Mouse (Mus musculus): ENCODE results near the gene Tuba1c.
"Not testable (repeated sequence)": the region's sequence is repeated elsewhere in the genome, so short reads cannot be mapped to it uniquely, and the experiment has no call there.

Tuba1c gene

DNA sequence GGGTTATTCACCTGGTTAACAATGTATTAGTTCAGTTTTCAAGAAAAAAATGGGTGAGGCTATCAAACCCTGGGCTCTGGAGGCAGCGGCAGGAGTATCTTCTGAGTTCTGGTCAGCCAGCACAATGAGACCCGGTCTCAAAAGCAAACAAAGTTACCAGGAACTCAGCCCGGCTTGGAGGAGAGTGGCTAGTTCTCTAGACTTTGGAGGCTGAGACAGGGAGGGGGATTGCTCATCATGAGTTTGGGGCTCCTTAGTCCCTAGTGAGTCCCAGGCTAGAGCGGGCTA lies 1.6 kb downstream of the Tuba1c start:
- DNase-seq, result no peak

- DNase-seq, result no peak
Observed at GRCm38 (mm10) chr15:99032041-99032725, 2.5 kb downstream of the Tuba1c start.

DNA sequence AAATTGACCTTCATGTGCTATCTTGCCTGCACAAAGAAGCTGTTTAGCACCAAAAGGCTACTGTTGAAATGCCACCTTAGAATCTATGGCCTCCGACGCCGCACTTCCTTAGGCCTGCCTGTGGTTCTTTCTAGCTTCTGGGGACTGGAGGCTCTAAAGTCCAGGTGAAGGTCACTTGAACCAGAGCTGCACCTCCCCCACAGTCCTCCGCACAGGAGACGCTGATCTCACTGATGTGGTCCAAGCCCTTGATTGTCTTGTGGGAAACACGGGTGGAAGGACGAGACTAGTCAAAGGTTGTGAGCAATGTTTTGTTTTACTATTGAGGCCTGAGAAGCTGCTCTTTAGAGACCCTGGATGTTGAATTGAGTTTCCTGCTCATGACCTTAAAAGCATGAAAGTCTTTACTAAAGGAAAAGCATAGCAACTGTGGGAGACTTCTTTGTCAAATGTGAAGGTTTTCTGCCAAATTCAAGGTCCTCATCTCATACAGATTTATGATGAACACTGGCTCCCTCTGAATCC lies 3.1 kb downstream of the Tuba1c start:
- DNase-seq, result peak; percentile 49

GRCm38 (mm10) chr15:99033498-99034270 lies 4.0 kb downstream of the Tuba1c start:
- no peak for DNase-seq

DNA sequence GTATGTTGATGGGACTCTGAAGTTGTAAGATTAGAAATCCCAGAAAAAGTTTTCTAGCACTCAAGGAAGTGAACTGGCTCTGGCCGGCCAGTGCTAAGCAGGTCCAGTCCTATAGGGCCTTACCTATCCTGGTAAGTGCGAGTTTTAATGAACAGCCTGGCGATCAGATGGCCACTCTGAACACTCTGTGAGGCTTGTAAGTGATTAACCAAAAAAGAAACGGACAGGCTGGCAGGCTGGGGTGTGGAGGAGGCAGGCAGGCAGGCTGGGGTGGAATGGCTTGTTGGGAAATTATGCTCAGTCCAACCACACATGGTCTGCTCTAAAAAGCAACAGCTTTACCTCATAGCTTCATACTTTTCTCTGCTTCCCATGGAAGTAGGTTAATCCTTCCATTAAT lies 5.7 kb downstream of the Tuba1c start:
- peak; percentile 72 for DNase-seq

- no peak for DNase-seq
Observed at GRCm38 (mm10) chr15:99036249-99036905, 6.7 kb downstream of the Tuba1c start.

- DNase-seq, result no peak
Observed at GRCm38 (mm10) chr15:99038025-99038424, 8.3 kb downstream of the Tuba1c start.

- no peak for DNase-seq
Observed at GRCm38 (mm10) chr15:99038797-99039196, 9.1 kb downstream of the Tuba1c start.

GRCm38 (mm10) chr15:99039306-99039705 lies 9.6 kb downstream of the Tuba1c start:
- no peak for DNase-seq

- DNase-seq, result no peak
Observed at GRCm38 (mm10) chr15:99039996-99040919, 10.6 kb downstream of the Tuba1c start.

DNA sequence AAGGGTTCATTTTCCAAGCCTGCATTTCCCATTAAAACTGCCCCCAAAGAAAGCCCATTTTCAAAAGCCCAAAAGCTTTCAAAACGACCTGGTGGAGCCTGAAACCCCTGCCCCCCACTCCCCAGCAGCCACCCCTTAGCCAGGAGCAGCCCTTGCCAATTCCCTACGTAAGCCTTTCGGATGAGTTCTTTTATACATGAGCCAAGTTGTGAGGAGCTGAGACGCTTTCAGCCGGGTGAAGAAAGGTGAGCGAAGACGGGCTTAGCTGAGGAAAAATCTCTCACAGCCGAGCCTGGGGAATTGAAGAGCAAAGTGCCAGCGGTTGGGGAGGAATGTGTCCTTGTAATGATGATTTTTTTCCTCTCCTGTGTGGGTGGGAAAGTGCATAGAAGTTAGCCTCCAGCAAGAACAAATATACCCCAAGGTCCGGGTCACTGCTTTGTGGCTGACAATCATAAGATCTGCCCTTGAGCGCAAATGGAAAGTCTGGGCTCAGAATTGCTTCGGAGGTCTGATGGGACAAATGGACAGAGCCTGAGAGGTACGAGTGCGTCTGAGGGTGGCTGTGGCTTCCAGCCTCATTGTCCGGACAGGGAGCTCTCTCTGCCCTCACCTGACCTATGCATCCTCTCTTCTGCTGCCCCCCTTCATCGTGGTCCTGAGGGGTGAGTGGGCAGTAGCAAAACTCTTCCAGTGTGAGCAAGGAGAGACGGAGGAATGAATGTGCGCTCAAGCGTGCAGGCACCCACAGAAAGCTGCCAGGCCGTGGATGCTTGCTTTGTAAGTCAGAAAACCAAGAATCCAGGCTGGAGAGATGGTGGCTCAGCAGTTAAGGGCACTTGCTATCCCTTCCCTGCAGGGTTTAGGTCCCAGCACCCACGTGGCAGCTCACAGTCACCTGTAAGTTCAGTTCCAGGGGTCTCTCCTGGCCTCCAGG lies 11.5 kb downstream of the Tuba1c start:
- DNase-seq, result no peak

- DNase-seq, result no peak
Observed at GRCm38 (mm10) chr15:99042334-99042733, 12.6 kb downstream of the Tuba1c start.

GRCm38 (mm10) chr15:99044854-99045253 lies 15.2 kb downstream of the Tuba1c start:
- no peak for DNase-seq

GRCm38 (mm10) chr15:99045734-99046133 lies 16.0 kb downstream of the Tuba1c start:
- not testable (repeated sequence) for DNase-seq

GRCm38 (mm10) chr15:99049473-99050253 lies 20.0 kb downstream of the Tuba1c start:
- DNase-seq, result peak; percentile 71

- DNase-seq, result peak; percentile 42
Observed at GRCm38 (mm10) chr15:99053373-99053772, 23.7 kb downstream of the Tuba1c start.

DNA sequence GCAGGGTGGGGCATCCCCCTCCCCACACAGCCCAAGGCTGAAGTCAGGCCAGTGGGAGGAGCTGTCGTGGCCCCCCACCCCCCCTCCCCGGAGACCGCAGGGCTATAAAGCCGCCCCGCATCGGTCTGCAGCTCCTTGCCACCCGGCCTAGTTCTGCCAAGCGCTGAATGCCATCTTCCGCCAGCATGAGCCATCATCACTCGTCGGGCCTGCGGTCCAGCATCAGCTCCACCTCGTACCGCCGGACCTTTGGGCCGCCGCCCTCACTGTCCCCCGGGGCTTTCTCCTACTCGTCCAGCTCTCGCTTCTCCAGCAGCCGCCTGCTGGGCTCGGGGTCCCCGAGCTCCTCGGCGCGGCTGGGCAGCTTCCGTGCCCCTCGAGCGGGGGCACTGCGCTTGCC lies 25.3 kb downstream of the Tuba1c start, which contains the start of gene Prph:
TSS of gene Prph (plus strand) at position 135 of the 400 bp plus-strand sequence.
- DNase-seq, result no peak

- peak; percentile 43 for DNase-seq
Observed at GRCm38 (mm10) chr15:99055511-99055961, 25.8 kb downstream of the Tuba1c start.

DNA sequence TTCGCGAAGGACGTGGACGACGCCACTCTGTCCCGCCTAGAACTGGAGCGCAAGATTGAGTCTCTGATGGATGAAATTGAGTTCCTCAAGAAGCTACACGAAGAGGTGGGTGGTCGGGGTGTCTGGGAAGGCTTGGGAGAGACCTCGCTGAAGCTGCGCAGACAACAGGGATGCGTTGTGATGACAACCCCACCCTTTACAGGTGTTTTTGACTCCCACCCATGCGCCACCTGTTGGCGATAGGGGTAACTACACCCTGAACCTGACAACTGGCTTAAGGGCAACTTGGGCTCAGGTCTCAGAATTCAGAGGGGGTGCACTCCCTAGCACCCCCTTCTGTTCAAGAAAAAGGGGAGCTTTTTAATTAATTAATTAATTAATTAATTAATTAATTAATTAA lies 26.6 kb downstream of the Tuba1c start:
- no peak for DNase-seq

DNA sequence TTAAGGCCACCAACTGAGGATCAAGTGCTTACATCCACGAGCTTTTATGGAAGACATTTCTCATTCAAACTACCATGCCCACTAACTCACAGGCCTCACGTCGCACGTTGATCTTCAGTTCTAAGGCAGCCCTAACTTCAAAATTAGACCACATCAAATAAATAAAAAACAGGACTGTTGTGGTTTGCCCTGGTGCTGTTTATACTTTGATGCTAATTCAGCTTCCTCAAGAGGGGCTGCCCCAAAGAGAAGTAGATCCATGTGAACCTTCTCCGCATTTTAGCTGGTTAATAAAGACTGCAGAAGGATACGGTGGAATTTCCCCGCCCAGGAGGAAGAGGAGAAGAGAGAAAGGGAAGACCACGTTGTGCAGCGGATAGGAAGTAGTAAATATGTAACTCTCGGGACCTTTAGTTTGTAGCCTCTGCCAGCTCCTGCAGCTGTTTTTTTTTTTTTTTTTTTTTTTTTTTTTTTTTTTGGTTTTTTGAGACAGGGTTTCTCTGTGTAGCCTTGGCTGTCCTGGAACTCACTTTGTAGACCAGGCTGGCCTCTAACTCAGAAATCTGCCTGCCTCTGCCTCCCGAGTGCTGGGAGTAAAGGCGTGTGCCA lies 36.0 kb downstream of the Tuba1c start:
- no peak for DNase-seq

Measured in kidney, postnatal 14 days (tissue).